Mouse (Mus musculus) gastrocnemius, postnatal 25 days (tissue): ENCODE results near the gene Syce3. TPM values are rescaled to one million over a fixed set of nuclear protein-coding genes. Genes with fewer than 3 reads are reported as not detected.
"Not testable (repeated sequence)": the region's sequence is repeated elsewhere in the genome, so short reads cannot be mapped to it uniquely, and the experiment has no call there.

Experiments
- DNase-seq: peaks from one replicate; pipeline ENCODE4 v3.0.0; 2022
- long read RNA-seq, 2 experiments: library from polyadenylated mRNA; stranded (forward); transcript quantifications; one replicate each; pipeline ENCODE4 v2.0.0; 2021
- total RNA-seq, 2 experiments: library from RNA; stranded (reverse); gene quantifications; 1 replicate in 1 of 2; 2 replicates in 1 of 2; pipeline ENCODE4 v1.2.3; 2021

Gene Syce3
- not detected for total RNA-seq
- long read RNA-seq, experiment 1, partial matches to known transcripts = 0 of 1 reads
- long read RNA-seq, experiment 1, other reads (novel, unspliced or antisense) = 1 of 1 reads
- long read RNA-seq, experiment 2, partial matches to known transcripts = 1 of 1 reads
- long read RNA-seq, experiment 2, other reads (novel, unspliced or antisense) = 0 of 1 reads

DNA sequence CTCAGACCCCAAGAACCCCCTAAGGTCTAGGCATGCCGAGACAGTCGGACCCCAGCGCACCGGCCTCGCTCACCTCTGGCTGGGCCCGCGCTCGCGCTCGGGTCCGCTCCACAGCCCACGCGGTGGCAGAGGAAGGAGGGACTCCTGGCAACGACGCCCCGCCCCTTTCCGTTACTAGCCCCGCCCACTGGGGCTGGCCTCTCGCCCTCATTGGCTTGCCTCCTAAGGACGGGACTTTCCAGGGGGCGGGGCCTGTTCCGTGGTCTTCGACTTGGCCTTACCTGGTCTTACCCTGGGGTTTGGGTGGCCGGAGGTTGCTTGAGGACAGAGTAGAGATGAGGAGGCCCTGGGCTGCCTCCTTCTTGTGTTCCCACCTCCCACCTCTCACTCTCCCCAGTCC, at the start of gene Syce3:
Gene Syce3, minus strand, starts transcription at position 386 of the 400 bp plus-strand sequence.
- no peak for DNase-seq

DNA sequence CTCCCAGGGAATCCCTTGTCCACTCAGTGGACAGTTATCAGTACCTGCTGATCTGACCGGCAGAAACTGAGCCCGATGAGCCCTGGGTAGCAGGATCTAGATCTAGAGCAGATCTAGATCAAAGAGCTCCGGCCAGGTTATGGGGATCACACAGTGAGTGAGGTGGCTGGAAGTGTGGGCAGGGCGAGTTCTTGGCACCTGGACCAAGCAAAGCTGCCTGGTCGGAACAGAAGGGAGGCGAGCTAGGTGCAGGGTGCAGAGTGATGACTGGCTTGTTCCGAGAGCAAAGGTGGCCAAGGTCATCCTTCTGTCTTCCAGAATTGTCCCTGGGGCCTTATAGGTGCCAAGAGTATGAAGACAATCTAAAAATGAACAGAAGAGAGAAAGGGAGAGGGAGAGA, 49.5 kb upstream of the Syce3 start:
- DNase-seq = no peak

DNA sequence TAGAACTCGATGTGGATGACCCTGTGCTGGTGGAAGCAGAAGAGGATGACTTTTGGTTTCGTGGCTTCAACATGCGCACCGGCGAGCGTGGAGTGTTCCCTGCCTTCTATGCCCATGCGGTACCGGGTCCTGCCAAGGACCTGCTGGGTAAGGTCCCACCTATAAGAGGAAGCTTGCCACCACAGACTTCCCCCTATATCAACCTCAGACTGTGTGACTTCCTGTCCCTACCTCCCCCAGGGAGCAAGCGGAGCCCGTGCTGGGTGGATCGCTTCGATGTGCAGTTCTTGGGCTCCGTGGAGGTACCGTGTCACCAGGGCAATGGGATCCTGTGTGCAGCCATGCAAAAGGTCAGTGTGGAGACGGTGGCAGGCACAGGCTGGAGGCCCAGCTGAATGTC, 48.6 kb upstream of the Syce3 start:
- DNase-seq = no peak

DNA sequence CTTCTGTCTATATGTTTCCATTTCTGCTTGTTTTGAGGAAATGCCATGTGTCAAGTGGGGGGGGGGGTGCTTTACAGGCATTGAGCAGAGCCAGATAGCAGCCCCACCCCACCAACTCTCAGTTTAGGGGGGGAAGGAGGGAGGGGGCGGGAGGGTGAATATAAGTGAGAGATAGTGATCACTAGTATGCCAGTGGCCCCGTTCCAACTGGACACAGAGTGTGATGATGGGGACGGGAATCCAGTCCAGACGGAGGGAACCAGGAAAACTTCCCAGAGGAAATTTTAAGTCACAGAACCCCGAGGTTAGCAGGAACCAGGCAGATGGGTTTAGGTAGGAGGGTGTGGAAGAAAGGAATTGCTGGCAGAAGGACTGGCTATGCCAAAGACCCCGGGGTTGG, 45.3 kb upstream of the Syce3 start:
- no peak for DNase-seq

DNA sequence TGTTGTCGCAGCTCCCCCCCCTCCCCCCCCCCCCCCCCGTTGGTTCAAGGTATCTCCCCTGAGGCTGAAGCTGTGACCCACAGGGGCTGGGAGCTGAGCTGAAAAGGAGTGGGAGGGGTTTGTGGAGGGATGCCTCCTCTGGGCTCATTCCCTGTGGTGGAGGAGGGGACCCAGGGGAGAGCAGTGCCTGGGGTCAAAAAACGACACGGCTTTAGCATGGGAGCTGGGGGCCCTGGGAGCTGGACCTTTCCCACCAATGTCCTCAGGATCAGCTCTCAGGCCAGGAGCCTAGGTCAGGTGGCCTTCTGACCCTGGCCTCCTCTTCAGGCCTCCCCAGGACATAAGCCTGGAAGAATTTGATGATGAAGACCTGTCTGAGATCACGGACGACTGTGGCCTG, 44.6 kb upstream of the Syce3 start:
- DNase-seq = no peak

DNA sequence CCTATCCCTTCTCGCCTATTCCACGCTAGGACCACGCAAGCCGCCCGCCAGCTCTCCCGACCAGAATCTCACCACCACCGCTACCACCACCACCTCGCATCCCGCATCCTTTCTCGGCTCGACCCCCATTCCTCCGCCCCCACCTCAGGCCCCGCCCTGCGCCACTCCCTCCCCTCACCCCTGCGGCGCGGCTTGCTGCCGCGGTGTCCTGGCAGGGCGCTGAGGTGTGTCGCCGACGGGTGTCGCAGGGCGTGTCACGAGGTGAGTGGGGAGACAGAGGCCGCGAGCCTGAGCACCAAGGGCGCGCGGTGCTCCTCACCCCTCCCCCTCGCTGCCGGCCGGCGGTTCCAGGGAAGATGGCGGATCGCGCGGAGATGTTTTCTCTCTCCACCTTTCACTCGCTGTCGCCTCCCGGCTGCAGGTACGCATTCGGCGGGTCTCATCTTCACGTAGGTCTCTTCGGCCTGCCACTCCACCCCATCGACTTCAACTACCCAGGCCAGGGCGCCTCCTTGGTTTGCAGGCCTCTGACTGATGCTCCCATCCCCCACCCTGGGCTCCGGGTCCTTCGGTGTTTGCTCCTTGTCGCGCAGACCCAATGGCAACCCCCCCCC, 43.7 kb upstream of the Syce3 start, which contains the start of gene Mapk8ip2:
Gene Mapk8ip2, plus strand, starts transcription at position 49 of the 614 bp plus-strand sequence.
- no peak for DNase-seq

DNA sequence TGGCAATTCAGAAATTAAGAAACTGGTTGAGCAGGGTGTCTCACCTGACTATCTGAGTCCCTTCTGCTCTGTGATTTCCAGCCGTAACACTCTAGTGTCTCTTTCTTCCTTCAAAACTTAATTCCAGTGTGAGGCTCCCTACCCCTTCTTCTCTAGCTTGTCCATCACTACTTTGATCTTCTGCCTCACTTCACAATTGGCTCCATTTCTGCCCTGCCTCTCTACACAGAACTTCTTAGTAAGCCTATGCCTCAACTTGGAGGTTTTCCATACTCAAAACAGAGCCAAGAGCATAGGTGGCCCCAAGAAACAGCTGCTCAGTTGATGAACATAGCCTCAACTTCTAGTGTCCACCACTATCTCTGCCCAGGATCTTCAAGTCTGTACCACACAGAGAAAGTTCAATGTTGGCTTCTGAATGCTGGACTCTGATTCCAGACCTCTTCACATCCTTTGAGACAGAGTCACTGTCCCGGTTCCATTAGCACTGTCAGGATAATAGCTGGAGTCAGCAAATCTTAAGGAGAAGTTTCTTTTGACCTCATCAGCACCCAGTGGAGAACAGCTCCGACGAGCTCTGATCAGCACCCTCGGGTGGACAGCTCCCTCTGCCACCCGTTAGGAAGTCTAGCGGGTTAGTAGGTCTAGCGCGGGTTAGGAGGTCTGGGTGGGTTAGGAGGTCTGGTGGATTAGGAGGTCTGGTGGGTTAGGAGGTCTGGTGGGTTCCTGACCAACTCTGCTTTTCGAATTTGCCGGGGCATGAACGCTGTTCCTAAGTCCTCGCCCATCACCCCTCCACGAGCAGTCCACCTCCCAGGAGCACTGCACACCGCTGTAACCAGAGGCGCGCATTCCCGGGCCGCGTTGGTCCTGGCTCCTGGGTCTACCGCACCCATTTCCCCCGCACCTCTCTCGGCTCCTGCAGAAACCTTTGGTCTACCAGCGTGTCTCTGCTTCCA, 42.9 kb upstream of the Syce3 start:
- no peak for DNase-seq

DNA sequence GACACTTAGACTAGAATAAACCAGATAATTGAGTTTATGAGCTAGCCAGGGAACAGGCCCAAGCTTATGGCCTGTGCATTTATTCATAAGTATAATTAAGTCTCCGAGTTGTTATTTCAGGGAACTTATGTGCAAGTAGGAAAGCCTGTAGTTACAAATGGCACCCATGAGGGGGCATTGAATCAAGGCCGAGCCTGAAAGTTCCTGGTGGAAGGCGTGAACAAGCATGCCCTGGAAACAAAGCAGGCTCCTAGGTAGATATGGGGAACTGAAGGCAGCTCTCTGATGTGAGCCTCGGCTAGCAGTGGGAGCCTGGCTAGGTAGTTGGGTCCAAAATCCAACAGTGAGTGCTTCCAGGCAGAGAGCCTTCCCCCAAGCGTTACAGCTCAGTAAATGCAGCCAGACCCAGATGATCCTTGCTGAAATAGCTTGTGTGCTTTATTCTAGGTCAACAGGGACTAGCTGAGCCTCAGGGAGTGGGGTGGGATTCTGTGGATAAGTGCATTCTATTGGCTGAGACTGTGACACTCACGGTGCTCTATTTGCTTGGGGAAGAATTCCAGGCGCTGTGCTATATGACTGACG, 32.3 kb upstream of the Syce3 start:
- no peak for DNase-seq

DNA sequence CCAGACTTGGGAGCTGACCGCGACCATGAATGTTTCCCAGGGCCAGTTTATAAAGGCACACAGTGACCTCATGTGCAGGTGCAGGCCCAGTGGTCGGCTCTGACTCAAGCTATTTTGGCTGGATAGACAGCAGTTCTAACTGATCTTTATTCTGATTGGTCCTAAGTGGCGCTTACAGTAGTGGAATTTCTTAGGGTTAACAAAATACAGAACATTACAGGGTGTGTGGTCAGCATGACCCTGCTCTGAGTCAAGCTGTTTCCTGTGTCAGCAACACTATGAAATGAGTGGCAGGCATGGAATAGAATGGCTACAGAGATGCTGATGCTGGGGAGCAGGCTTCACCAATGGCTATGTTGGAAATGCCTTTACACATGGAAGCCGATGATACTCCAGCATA, 25.6 kb upstream of the Syce3 start:
- DNase-seq = no peak

DNA sequence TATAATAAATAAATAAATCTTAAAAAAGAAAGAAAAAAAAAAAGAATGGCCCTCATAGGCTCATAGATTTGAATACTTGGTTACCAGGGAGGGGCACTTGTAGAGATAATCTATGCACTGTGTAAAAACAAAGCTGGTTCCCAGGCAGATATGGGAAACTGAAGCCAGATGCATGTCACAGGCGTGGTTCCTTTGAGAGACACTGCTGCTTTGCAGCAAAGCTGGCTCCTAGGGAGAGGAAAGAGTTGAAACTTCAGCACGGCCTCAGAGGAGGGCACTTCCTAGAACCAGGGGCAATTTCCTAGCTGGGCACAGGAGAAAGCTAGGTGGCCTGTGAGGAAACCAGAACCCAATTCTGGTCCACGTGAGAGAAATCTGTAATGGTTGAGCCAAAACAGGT, 23.8 kb upstream of the Syce3 start:
- DNase-seq = no peak

DNA sequence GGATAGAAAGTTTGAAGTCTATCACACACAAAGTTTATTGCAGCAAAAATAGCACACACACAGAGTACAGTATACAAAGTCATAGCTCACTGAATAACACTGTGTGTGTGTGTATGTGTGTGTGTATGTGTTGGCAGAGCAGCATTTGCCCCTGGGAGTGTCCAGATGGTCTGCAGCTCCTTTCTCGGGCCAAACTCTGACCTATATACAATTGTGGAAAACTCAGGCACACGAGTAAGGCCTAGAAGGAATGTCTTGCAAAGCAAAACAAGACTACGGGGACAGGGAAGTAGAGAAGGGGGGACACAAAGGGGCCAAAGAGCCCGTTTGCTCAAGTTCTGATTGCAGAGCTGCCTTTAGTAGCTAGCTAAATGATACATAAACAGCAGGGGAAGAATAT, 22.6 kb upstream of the Syce3 start:
- no peak for DNase-seq

DNA sequence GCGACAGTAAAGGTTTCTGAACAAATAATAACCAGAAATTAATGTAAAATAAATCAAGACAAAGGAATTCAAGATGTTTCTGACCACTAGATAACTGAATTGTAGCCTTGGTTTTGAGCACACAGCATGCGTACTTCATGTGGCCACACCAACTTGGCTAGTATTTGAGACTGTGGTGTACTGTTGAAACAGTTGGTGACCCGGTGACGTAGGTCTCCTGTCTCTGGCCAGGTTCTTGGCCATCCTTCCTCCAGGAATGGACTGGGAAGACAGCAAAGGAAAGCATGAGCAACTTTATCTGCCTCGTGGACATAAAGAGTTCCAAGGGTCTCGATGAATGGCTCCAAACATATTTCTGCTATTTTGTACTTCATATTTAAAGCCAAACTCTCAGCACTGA, 21.5 kb upstream of the Syce3 start:
- no peak for DNase-seq

DNA sequence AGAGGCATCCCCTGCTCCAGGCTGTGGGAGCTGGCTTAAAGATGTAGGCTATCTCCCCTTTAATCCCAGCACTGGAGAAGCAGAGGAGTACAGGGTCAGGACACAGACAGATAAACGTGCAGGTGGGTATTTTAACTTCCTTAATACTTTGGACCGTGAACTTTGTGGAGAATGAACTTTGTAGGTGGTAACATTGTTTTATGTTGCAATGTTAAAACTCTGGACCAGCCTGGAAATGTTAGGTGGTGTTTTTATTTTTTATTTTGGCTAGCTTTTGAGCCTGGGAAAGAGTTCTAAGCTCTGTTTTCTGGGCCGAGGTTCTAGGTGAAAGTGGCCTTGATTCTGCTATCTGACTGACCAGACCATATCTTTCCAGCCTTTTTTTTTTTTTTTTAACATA, 21.0 kb upstream of the Syce3 start:
- no peak for DNase-seq

DNA sequence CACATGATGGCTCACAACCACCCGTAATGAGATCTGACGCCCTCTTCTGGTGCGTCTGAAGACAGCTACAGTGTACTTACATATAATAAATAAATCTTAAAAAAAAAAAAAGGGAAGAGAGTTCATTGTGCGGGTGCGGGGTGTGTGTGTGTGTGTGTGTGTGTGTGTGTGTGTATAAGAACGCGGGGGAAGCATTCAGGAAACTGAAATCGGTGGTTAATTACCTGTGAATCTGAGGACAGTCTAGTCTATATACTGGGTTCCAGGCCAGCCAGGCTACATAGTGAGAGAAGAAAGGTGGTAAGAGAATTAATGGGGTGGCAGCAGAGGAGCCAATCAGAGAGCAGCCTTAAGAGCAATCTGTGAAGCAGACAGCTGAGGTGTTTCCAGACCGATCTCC, 20.5 kb upstream of the Syce3 start:
- not testable (repeated sequence) for DNase-seq

DNA sequence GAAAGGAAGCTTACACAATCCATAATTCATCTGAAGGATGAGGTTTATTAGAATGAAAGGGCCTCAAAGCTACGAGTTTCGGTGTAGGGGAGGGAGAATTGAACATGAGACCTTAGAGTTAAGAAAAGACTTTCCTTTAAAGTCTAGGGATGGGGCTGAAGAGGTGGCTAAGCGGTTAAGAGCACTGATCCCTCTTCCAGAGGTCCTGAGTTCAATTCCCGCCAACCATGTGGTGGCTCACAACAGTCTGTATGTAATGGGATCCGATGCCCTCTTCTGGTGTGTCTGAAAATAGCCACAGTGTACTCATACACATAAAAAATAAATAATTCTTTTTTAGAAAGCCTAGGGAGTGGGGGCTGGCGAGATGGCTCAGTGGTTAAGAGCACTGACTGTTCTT, 20.0 kb upstream of the Syce3 start:
- no peak for DNase-seq

DNA sequence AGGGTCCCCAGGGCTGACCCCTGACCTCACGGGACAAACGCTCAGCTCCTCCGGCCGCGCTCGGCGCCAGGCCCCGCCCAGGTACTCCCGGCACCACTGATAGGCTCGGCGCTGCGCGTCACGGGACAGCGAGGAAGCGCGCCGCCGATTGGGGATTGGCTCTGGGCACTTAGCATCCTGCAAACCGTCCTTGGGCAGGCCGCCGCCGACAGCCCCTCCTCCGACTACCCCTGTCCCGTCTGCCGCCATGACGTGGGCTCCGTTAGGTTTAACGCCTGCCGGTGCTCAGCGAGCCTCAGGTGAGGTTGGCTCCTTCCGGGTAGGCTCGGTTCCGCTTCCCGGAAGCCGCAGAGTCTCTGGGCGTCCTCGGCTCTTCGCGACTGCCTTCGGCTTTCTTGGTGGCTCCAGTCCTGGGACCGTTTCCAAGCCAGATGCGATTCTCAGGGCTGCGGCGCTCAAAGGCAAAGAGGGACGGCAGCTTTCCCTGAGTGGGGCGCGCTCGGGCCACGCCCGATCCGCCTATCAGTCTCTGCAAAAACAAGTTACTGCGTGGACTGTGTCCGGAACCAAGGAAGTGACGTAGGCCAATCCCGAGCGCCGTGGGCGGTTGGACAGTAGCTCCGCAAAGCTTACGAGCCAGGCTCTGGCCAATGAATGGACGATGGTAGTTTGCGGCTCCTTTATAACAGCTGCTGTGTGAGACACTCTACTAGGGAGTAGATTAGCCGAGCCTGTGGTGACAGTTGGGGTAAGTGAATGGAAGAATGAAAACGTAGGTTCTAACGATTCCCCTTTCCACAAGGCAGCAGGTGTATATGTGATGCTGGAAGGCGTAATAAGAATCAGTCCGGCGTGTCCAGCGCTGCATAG, 19.3 kb upstream of the Syce3 start, which contains the start of the genes C730034F03Rik, Gm44502 and Chkb:
Gene C730034F03Rik, plus strand, starts transcription at position 238 of the 870 bp plus-strand sequence.
Gene Gm44502, minus strand, starts transcription at position 345 of the 870 bp plus-strand sequence.
Gene Chkb, minus strand, starts transcription at position 557 of the 870 bp plus-strand sequence.
- peak; percentile 92 for DNase-seq

DNA sequence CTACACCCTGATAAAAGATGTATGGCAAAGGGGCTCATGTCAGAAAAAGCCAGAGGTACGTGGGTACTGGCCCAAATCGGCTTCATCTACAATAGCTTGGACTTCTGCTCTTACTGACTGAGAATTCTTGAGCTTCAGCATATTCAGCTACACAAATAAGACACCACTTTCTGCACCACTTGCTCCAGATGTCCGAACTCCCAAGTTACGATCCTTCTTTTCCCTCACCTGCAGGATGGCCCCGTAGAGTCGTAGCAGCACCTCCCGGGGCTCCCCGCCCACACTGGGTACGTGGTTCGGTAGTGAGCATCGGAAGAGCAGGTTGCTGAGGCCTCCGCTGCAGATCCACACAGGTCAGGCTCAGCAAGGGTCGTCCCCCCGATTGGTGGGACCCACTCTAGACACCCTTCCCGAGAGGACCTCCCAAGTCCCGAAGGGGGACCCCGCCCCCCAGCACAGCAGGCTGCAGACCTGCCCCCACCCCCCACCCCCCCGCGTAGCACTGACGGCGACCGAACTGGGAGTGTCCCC, 18.6 kb upstream of the Syce3 start:
- peak; percentile 31 for DNase-seq

DNA sequence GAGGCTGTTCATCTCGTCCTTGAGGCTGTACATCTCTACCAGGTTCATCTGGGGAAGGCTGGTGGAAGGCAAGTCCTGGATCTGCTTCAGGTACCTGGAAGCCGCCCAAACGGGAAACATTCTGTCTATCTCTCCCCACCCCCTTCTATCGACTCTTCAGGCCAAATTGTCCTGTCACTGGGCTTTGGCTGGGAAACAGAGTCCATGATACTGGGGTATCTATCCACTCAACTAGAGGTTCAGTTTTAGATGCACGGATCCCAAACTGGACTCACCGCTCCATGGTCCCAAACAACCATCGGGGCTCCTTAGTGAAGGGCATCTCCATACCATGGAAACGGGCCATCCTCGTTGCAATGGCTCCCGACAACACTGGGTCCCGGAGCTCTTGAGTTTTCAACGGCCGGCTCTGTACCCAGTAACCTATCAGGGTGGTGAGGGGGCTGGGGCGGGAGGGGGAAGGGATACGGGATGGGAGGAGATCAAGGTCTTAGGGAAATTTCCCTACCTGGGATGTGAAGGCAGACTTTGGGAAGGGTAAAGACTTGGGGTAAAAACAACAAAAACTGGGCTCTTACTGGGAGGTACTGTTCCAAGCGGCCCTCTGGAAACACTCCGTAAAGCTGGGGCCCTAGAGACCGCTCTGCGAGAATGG, 18.0 kb upstream of the Syce3 start:
- DNase-seq = no peak

DNA sequence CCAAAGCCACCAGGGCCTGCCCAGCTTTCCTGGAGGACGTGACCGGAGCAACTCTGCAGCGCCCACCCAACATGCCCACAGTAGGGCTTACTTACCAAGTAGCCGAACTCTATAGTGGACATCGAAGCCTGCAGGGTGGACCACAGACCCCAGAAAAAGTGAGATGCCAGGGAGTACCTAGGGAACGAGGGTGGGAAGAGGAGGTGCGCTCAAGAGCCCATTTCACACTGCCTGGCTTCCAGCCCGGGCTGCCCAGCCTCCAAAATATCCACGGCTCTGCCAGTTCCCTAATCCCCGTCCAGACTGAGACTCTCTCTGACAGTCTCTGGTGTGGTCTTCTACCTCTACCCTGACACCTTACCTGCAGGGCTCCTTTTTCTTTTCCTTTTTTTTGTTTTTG, 16.4 kb upstream of the Syce3 start:
- DNase-seq = no peak

DNA sequence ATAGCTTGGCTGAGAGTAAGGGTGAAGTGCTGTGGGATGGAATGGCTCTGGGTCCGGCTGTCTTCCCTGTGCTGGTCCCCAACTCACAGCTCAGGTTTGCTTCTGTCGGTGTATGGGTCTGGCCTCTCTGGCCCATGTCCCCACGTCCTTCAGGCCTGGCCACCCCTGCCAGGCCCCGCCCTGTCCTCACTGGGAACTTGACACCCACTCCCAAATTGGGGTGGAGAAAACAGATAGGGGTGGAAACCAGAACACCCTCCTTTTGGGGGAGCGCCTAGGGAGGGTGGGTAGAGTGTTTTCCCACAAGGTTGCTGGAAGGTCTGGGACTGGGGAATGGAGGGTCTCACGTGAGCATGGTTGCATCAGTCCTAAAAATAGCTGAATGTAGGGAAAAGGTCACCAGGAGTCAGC, 15.4 kb upstream of the Syce3 start, which contains the start of gene Cpt1b:
Gene Cpt1b, minus strand, starts transcription at position 153 of the 411 bp plus-strand sequence.
- peak; percentile 80 for DNase-seq

DNA sequence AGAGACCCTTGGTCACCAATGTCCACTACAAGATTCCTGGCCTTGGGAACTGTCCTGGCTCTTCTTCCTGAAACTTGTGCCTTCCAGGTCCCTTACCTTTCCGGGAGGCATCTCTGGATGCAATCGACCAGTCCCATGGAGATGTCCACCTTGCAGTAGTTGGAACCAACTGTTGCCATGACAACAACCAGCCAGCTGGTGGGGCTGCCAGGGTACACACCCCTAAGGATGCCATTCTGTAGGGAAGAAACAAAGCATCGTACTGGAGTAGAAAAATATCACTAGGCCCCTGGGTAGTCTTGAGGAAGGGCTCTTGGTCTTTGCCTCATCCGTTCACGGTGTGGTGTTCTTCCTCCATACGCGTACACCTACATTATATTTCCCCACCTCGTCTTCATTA, 14.3 kb upstream of the Syce3 start:
- no peak for DNase-seq
